Mouse (Mus musculus) ES-E14 (cell line): ENCODE measurements around the gene Wdr76. TPM values are rescaled to one million over a fixed set of nuclear protein-coding genes. Genes with fewer than 3 reads are reported as not detected.

Experiments used
- DNase-seq: peaks from one replicate; pipeline ENCODE4 v3.0.0-alpha.2; 2013; ENCODE audit warnings: low read depth, low spot score
- H3K27ac ChIP-seq: 2 replicates; pipeline ENCODE4 v1.5.1; 2012; ENCODE audit warnings: low read depth, mild to moderate bottlenecking, low read length, moderate library complexity, mixed read lengths; ENCODE audit not compliant: poor library complexity, insufficient read depth, severe bottlenecking
- H3K36me3 ChIP-seq: 2 replicates; pipeline ENCODE4 v1.6.1; 2012; ENCODE audit warnings: mild to moderate bottlenecking, low read length, moderate library complexity, mixed read lengths; ENCODE audit not compliant: control insufficient read depth, poor library complexity, insufficient read depth, severe bottlenecking
- H3K4me1 ChIP-seq, 2 experiments: fragments of 150-350 bp in 1 of 2; sonication (generic) in 1 of 2; 2 replicates each; pipeline ENCODE4 v1.6.1; 2012; ENCODE audit warnings: low read length in 2 of 2, mild to moderate bottlenecking in 1 of 2, mixed read lengths in 1 of 2; ENCODE audit not compliant: control insufficient read depth in 2 of 2, insufficient read depth in 2 of 2, poor library complexity in 1 of 2
- H3K4me3 ChIP-seq, 2 experiments: fragments of 150-350 bp in 1 of 2; sonication (generic) in 1 of 2; 2 replicates each; pipeline ENCODE4 v1.5.1; 2012; ENCODE audit warnings: low read length in 2 of 2, low read depth in 1 of 2, mild to moderate bottlenecking in 1 of 2, mixed read lengths in 1 of 2; ENCODE audit not compliant: insufficient read depth in 1 of 2, poor library complexity in 1 of 2, severe bottlenecking in 1 of 2
- H3K9ac ChIP-seq: 2 replicates; pipeline ENCODE4 v1.6.1; 2012; ENCODE audit warnings: low read depth, mild to moderate bottlenecking, low read length, mixed read lengths; ENCODE audit not compliant: poor library complexity, insufficient read depth, severe bottlenecking
- H3K9me3 ChIP-seq: fragments of 150-350 bp; sonication (generic); 2 replicates; pipeline ENCODE4 v1.6.1; 2012; ENCODE audit warnings: low read depth, mild to moderate bottlenecking, low read length; ENCODE audit not compliant: control insufficient read depth, insufficient read depth
- CHD2 ChIP-seq: IDR thresholded peaks from 2 replicates; pipeline ENCODE4 v1.6.1; 2014; ENCODE audit warnings: mild to moderate bottlenecking, low read depth, low read length, inconsistent platforms
- HCFC1 ChIP-seq: IDR thresholded peaks from 2 replicates; pipeline ENCODE4 v1.6.1; 2012; ENCODE audit warnings: low read length, inconsistent platforms, borderline replicate concordance; ENCODE audit not compliant: insufficient read depth
- MAFK ChIP-seq: IDR thresholded peaks from 2 replicates; pipeline ENCODE4 v1.6.1; 2014; ENCODE audit warnings: mild to moderate bottlenecking, low read depth, low read length, inconsistent platforms; ENCODE audit not compliant: insufficient read depth
- ZC3H11A ChIP-seq: IDR thresholded peaks from 2 replicates; pipeline ENCODE4 v1.6.1; 2012; ENCODE audit warnings: low read depth, mild to moderate bottlenecking, inconsistent platforms, low read length, borderline replicate concordance
- ZNF384 ChIP-seq: IDR thresholded peaks from 2 replicates; pipeline ENCODE4 v1.6.1; 2012; ENCODE audit warnings: low read depth, low read length, inconsistent platforms
- in situ Hi-C, 2 experiments: fragments of 600-800 bp; cut with MboI; formaldehyde crosslinking; loops; one replicate each; pipeline ENCODE4 v1.15.1; 2025; ENCODE audit warnings: low sequenced_read_pairs in 2 of 2, inconsistent platforms in 1 of 2; ENCODE audit not compliant: unreplicated experiment in 2 of 2
- total RNA-seq: library from RNA; depleted of rRNA; stranded (reverse); fragments of 300-350 nt; gene quantifications from 2 replicates; pipeline ENCODE4 v1.2.3, GENCODE M21; 2012

The Wdr76 gene
- total RNA-seq, 1 experiment: 21.5 TPM

DNA sequence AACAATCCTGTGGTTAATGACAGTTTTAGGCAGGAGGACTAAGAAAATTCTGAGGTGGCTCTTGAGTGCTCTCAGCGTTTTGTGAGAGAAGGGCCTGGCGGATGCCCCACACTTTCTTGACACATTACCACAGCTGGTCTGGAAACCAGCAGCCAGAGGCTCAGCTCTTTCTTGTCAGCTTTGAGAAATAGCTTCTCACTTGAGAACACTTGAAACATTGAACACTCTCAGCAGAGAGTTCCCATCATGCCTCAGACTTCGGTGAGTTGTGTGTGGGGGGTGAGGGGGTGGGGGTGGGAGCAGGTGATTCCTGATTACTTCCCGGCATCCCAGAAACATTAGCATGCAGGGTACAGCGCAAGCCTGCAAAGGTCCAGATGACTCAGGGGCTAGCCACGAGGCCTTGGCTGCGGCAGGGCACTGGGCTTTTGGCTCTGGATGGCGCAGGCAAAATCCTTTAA, 69.2 kb downstream of the Wdr76 start:
- TF ChIP-seq HCFC1 (no peak), ZNF384 (no peak), ZC3H11A (no peak), MAFK (no peak), CHD2 (no peak)
- DNase-seq: no peak
- peaks cover 2 to 6% of the 10 kb centered on the region in 2 experiments; a peak in 1 of 4 replicates for H3K4me1 ChIP-seq
- no peaks in the 10 kb centered on the region for H3K36me3 ChIP-seq
- no peak overlapping the region for H3K9ac ChIP-seq
- in situ Hi-C loops: no loop called here
- H3K4me3 ChIP-seq: no peak overlapping the region
- no peaks in the 10 kb centered on the region for H3K9me3 ChIP-seq
- H3K27ac ChIP-seq: no peak overlapping the region

DNA sequence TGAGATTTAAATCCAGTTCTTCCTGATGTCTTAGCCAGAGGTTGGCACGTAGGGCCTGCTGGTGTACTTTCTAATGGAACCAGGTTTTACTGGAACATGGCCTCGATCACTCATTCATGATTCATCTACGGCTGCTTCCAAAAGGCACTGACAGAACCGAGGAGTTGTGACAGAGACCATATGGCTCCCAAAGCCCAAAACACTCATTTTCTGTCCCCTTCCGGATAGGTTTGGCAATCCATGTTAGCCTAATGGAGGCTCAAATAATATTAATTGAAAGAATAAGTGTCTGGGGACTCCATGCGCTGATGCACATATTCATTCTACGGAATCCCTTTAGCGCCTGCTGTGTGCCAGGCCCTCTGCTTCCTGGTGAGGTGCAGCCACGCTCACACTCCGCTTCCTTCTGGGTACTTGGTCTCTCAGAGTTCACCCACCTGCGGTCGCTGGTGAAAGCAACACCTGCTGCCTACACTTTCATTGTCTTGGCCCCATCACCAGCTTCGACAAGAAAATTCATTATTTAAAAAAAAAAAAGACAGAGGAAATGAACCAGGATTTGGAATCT, 76.4 kb downstream of the Wdr76 start:
- no peaks in the 10 kb centered on the region for H3K9me3 ChIP-seq
- no peaks in the 10 kb centered on the region for H3K36me3 ChIP-seq
- in situ Hi-C loops: no loop called here
- DNase-seq: no peak
- H3K9ac ChIP-seq: no peak overlapping the region
- no peak overlapping the region for H3K27ac ChIP-seq
- peaks cover 3 to 4% of the 10 kb centered on the region in 2 experiments; a peak in 1 of 4 replicates for H3K4me1 ChIP-seq
- TF ChIP-seq CHD2: no peak
- TF ChIP-seq ZC3H11A: no peak
- TF ChIP-seq MAFK: no peak
- no peak for TF ChIP-seq ZNF384
- TF ChIP-seq HCFC1: no peak
- H3K4me3 ChIP-seq: no peak overlapping the region

DNA sequence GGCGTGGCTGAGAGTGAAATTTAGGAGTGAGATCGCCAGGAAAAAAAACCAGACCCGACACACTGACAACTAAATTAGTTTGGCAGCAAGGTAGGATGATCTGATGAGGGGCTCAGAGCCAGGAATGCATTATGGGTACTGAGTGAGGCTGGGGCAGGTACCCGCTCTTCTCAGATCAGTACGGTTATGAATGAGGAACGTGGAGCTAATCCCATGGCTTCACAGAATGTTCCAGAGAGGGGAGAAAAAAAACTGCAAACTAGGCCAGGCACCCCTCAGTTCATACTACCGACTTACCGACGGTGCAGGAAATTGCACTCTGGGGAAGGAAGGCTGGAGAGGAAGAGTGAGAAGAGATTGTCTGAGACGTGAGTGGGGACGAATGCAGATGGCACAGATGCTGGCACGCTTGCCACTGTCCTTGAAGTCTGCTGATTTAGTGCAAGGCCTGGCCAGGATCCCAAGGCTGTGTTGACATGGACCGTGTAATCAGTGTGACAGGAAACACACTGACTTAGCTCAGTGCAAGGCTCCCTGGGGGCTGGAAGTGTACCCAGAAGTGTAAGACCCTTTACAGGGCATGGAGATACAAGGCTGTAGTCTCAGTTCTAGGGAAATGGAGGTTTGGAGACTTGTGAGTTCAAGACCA, 77.1 kb downstream of the Wdr76 start:
- H3K9ac ChIP-seq: no peak overlapping the region
- H3K9me3 ChIP-seq: no peaks in the 10 kb centered on the region
- in situ Hi-C loops: no loop called here
- H3K27ac ChIP-seq: no peak overlapping the region
- no peak overlapping the region for H3K4me3 ChIP-seq
- peaks cover 3 to 7% of the 10 kb centered on the region in 2 experiments; a peak in 1 of 4 replicates for H3K4me1 ChIP-seq
- H3K36me3 ChIP-seq: no peaks in the 10 kb centered on the region
- no peak for DNase-seq
- no peak for TF ChIP-seq MAFK
- TF ChIP-seq CHD2: no peak
- no peak for TF ChIP-seq ZC3H11A

DNA sequence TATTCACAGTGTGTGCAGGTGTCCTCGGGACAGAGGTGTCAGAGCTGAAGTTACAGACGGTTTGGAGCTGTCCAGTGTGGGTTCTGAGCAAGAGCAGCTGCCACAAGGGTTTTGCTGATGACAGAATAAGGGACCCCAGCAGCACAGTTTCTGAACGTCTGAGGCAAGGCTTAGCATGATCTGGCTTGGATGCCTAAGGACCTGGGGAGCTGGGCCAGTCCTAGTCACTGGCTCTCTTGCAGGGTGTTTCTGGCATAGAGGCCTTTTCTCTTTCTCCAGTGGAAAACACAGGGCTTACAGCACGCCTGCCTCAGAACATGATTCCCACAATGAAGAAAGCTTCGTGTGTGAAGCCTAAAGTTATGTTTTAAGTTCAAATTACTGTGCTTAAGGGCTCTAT, 78.2 kb downstream of the Wdr76 start:
- no peaks in the 10 kb centered on the region for H3K9me3 ChIP-seq
- DNase-seq: no peak
- peaks cover 0 to 7% of the 10 kb centered on the region in 2 experiments; a peak in 1 of 4 replicates for H3K4me1 ChIP-seq
- H3K9ac ChIP-seq: no peak overlapping the region
- no peak for TF ChIP-seq HCFC1
- TF ChIP-seq MAFK: no peak
- TF ChIP-seq CHD2: no peak
- TF ChIP-seq ZNF384: no peak
- no peak for TF ChIP-seq ZC3H11A
- in situ Hi-C loops: no loop called here
- no peak overlapping the region for H3K4me3 ChIP-seq
- H3K27ac ChIP-seq: no peak overlapping the region
- no peaks in the 10 kb centered on the region for H3K36me3 ChIP-seq
